Mouse (Mus musculus) heart, postnatal 4 days (tissue): ENCODE results near the gene Ptgds. TPM values are rescaled to one million over a fixed set of nuclear protein-coding genes. Genes with fewer than 3 reads are reported as not detected.
A peak's percentile ranks its signal among the peaks of the same experiment; 100 is the strongest.

Experiments
- DNase-seq: peaks from one replicate; pipeline ENCODE4 v3.0.0; 2021
- total RNA-seq, 2 experiments: library from RNA; stranded (reverse); gene quantifications; 2 replicates each; pipeline ENCODE4 v1.2.3; 2021

Gene Ptgds
- total RNA-seq = 100 to 1,000 TPM; 117 to 137 TPM

DNA sequence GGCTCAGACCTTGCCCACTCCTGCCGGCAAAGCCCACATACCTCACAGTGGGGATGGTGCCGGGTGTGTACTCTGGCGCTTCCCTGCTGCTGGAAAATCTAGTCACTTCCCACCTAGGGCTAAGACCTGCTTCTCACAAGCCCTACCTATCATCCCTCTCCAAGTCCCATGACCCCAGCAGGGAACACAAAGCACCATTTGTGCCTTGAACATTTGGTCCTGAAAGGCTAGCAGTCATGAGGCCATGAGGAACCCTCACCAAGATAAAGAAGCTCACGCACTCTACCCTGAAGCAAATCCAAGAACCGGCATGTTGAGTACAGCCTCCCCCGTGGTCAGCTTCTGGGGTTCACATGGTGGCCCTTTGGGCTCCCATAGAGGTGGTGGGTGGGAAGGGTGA lies at the start of gene Ptgds:
Gene Ptgds (minus strand): TSS at position 78 of the 400 bp plus-strand sequence.
- DNase-seq = no peak

DNA sequence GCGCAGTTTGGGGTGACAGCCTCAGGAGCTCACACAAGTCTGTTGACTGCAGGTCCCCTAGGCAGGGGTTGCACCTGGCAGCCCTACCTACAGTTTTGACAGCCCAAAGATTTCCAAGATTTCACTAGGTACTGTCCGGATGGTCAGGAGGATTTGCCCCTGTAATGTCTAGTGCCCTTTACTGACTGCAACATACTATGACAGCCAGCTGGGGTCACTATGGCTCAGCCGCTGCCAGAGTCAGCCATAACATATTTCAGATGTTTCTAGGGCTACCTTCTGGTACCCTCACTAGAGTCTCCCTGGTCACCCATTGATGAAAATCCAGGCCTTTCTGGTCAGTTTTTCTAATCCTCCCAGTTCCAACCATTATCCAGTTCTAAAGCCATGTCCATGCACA lies 40.1 kb upstream of the Ptgds start:
- no peak for DNase-seq

DNA sequence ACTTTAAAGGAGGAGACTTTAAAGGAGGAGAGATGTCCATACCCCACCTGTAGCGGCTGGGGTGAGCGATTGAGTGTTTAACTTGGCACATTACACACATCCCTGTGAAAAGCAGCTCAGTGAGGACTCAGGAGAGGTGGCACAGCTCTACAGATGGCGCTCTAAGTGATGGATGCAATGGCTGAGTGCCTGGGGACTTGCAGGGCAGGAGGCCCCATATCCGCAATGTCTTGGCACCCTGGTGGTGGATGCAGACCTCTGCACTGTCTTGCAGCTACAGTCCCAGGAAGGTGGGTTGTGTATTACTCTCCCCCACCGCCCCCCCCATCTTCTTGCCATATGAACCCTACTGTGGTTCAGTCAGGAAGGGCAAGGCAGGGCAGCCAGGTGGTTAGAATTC lies 37.1 kb upstream of the Ptgds start:
- DNase-seq = no peak

DNA sequence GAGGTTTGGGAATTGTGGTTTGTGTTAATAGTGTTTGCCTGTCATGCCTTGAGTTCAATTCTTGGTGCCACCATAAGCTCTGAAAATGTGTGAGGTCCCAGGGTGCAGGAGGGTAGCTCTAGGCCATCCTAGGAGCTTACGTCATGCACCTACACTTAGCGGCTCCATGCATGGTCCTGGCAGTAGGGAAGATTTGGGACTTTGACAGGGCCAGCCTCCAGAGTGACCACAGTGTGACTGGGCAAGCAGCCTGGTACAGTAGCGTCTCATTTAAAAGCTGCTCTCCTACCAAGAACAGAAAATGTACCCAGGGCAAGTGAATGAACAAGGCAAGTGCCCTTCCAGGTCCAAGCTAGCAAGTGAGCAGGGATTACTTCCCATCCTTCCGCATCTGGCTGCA lies 36.0 kb upstream of the Ptgds start:
- no peak for DNase-seq

DNA sequence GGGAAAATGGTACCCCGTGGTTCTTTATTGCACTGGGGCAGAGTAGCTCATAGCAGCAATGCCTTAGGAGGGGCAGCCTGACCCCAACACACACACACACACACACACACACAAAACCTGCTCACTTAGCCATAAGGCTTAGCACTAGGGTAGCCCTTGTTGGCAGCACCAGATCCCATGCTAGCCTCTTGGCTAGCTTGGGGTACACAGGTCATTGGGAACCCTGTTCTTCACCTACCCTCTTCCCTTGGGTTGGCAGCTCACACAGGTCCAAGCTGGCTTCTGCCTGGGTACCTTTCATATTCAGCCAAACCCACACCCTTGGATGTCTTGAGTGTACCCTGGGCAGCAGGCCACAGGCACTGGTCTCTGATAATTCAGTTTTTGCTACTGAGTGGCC lies 35.2 kb upstream of the Ptgds start:
- no peak for DNase-seq

DNA sequence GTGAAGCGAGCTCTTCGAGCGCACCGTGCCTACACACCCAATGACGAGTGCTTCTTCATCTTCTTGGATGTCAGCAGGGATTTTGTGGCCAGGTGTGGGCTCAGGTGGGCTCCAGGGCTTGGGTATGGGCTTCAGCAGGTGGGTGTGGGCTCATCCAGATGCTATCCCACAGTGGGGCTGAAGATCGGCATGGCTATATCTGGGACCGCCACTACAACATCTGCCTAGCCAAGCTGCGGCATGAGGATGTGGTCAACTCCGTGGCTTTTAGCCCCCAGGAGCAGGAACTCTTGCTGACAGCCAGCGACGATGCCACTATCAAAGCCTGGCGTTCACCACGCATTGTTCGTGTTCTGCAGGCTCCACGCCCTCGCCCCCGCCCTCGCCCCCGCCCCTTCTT lies 34.7 kb upstream of the Ptgds start:
- no peak for DNase-seq

DNA sequence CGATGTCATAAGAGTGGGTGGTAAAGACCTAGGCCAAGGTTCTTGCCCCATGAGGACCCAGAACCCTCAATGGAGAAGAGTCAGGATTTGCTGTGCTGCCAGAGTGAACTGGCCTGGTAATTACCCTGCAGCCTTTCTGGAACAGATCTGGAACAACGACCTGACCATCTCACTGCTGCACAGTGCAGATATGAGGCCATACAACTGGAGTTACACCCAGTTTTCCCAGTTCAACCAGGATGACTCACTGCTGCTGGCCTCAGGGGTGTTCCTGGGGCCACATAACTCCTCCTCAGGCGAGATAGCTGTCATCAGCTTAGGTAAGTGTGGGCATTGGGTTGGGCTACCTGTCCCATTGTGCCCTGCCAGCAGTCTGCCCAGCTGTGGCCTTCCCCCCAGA lies 32.9 kb upstream of the Ptgds start:
- DNase-seq = no peak

DNA sequence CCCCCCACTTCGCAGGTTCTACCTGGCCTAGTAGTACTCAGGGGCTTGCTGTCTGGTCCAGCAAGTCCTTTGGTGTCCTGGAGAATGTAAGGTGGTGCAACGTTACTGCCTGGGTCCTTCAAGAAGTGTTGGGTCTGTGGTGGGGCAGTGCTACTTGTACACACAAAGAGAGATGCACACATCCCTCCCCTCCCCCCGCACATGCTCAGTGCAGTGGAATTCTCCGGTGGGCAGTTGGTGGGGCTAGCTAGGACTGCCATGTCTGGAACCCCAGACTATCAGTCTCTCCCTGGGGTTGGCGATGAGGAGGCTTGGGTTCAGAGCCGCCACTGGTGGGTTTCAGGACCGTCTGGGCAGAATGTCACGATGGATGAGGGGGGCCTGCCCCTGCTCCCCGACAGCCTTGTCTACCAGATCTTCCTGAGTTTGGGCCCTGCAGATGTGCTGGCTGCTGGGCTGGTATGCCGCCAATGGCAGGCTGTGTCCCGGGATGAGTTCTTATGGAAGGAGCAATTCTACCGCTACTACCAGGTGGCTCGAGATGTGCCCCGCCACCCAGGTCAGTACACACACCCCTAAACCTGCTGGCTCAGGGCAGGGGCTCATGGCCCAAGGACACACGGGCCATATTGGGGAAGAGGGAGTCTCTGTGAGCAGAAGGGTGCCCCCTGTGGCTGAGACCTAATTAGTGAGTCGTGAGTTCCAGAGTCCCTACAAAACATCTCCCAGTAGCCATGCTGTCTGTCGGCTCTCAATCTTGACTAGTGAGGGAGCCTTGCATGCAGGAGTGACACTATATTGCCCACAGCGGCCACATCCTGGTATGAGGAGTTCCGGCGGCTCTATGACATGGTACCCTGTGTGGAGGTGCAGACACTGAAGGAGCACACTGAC lies 32.0 kb upstream of the Ptgds start, which contains the start of gene C8g:
Gene C8g (minus strand): TSS at position 127 of the 894 bp plus-strand sequence.
- no peak for DNase-seq

DNA sequence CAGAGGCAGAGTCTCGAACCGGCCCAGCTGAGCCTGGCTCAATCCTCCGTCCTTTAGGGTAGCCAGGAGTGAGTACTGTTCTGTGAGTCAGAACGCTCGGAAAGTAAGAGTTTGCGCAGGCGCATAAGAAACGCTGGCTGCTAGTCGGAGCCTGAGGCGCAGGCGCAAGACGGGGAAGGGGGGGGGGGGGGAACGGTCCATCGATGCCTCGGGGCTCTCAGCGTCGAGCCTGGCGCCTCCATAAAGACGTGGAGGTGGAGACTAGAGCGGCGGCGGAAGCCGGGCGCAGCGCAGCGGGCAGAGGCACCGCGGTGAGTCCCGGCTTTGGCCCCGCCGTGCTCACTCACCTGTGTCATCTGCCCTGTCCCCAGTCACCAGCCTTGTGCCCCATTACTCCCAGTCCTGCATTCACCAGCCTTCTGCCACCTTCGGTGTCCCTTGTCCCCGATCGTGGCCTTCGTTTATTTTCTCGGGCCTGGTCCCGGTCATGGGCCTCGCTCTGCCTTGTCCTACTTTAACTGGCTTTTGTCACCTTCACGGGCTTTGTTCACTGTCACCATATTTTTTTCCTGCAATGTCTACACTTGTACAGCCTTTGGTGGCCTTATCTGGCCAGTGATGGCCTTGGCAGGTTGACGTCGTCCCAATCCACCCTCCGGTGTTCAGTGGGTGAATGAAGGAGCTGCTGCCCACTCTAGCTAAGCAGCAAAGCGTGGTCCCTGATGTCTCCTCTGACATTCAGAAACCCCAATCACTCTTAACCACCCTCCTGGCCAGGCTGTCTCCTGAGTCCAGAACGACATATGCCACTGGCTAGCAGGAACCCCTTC lies 30.9 kb upstream of the Ptgds start, which contains the start of gene Fbxw5:
Gene Fbxw5 (plus strand): TSS at position 175 of the 830 bp plus-strand sequence.
- peak; percentile 87 for DNase-seq

DNA sequence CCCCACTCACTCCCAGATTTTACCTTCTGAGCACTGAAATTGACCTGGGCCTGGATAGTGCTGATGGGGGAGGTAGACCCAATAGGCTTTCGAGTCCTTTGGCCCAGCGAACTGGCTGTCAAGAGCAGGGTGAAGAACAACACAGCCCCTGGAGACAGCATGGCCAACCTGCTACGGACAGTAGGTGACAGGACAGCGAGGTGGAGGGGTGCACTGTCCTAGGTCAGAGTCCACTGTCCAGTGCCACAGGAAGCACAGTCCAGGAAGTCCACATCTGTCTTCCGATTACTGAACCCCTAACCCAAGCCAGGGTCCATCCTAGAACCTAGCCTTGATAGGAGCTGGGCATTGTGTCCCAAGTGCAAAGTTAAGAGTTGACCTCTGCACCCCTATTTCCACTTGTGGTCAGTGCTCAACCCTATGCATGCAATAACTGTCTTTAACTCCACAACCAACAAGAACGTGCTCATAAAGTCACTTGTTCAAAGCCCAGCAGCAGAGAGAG lies 30.3 kb upstream of the Ptgds start:
- DNase-seq = no peak

DNA sequence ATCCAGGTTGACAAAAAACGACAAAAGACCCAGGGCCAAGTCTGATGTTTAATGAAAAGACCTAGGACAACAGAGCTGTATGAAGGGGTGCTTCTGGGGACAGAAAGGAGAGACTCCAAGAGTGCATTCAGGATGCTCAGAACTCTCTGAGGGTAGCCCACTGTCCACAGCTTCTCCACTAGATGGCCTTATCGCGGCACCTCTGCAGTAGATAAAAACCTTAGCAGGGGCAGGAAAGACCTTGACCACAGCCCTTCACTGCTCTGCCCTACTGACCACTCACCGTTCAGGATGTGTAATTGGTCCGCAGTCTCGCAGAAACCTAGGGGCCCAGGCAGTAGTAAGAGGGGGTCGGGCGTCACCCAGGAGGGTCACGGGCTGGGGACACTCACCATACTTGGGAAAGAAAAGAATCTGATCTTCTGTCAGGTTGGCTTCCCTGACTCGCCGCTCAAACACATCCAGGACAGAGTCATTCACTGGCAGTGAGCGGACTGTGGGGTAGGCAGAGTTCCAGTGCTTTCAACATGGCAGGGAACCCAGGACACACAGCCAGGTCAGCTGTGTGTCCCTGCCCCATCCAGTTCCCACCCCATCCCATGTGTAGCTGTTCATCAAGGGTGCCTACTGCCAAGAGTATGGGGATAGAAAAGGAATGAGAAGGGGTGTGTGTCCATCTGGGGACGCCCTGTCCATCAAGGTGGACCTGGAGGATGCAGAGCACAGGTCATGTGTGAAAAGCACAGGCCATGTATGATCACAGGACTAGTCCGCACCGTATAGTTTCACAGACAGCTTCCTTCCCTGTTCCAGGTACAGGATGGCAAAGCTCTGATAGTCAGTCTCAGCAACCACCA lies 29.0 kb upstream of the Ptgds start:
- no peak for DNase-seq

DNA sequence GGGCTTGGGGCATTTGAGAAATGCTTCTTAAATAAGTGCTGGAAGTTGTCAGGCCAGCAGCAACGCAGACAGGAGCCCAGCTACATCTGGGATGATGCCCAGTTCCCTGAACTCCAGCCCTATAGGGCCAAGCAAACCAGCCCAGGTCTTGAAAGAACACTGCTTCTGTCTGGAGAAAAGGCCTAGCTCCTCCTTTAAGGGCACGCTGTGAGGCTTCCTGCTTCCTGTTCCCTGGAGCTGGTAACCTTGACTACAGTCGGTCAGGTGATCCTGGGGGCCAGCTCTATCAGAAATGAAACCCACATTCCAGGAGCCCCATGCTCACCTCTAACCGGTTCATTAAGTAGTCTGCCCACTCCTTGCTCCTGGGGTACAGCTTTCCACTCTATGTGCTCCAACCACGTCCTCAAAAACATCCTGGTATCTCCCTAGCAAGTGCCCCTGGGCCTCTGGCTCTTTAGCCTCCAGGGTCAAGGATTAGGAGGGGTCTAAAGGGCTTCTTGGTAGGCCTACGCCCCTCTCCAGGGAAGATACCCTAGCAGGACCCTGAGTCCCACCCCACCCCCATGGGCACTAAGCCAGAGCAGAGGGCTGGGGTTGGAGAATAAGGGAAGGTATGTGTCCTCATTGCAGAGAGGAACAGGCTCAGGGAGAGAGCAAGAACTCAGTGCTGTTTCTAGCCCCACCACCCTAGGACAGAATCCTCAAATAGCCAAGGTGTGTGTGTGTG lies 28.2 kb upstream of the Ptgds start:
- DNase-seq = no peak

DNA sequence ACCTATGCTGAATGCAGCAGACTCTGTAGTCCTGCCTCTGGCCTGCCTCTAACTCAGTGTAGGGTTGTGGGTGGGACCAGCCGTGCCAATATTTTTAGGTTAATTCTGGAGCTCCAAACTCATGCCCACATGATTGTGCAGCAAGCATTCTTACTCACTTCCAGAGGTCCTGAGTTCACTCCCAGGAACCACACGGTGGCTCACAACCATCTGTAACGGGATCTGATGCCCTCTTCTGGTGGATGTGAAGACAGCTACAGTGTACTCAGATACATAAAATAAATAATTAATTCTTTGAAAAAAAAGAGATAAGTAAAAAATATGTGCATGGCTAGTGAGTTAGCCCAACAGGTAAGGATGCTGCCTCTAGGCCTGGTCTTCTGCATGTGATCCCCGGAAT lies 26.6 kb upstream of the Ptgds start:
- no peak for DNase-seq

DNA sequence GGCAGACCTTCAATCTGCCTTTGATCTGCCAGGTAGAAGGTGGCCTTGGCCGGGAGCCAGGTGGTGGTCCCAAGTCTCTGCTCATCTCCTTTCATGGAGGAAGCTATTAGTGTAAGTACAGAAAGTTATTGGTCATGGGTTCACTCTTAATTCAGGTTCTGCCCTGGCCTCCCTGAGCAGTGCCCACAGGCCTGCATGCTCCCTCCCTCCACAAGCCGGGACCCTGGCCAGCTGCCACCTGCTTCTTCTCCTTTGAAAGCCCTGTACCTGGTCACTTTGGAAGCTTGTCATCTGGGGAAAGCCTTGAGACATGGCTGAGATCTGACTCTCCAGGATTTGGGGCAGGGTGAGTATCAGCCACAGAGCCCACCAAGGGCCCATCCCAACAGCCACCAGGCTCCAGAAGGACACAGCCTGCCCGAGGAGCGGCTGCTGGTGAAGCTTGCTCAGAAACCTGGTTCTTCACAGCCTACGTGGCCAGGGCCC lies 23.7 kb upstream of the Ptgds start, which contains the start of gene Lcn12:
Gene Lcn12 (minus strand): TSS at position 436 of the 486 bp plus-strand sequence.
- DNase-seq = no peak

DNA sequence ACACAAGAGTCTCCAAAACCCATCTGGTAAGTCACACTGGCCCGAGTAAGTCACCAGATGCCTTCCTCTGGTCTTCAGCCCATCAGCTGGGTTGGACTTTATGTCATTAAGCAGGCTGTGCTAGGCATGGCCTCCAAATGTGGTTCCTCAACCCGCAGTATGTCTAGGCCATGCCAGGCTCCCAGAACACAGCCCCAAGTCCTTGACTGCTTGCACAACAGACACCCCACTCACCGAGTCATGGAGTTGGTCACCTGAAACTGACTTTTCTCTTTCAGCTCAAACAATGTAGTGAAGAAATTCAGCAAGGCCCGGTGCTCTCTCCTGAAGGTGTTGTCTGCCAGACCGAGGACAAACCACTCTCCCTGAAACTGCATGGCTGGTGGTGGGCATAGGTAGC lies 23.1 kb upstream of the Ptgds start:
- DNase-seq = no peak

DNA sequence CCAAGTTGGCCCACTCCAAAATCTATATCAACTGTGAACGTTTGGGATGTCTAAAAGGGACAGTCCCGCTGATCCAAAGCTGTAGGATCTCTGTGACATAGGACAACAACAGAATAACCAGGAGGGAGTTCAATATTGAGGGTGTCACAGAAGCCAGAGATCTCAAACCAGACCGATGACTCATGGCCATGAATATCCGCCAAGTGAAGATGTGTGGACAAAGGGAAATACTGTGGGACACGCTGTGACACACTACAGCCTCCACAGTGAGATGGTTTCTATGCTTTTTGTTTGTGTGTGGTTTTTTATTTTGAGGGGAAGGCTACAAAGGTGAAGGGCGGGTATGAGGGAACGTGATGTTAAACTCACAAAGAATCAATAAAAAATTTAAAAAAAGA lies 18.8 kb upstream of the Ptgds start:
- DNase-seq = no peak

DNA sequence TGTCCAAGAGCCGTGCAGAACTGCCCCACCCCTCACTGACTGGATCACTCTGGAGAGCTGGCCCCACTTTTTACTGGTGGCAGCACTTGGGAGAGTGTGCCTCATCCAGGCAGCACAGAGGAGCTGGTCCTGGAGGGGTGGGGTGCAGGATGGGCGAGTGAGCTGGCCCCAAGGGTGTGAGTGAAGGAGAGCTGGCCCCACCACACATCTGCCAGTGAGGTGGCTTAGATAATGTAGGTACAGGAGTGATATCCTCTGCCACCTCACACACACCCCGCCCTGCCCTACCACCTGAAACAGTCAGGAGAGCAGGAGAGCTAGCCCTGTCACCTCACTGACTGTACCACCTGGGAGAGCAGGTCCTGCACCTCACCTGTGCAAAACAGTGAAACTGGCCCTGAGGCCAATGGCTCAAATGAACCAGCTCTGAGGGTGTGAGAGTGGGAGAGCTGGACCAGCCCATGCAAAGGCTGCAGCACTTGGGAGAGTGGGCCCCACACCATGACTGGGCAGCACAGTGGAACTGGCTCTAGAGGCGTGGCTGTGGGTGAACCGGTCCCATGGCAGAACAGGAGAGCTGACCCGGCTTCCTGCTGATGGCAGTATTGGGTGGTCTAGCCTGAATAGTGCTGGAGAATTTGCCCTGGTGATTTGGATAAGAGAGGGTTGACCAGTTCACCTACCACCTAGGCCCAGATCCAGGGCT lies 18.3 kb upstream of the Ptgds start:
- no peak for DNase-seq

DNA sequence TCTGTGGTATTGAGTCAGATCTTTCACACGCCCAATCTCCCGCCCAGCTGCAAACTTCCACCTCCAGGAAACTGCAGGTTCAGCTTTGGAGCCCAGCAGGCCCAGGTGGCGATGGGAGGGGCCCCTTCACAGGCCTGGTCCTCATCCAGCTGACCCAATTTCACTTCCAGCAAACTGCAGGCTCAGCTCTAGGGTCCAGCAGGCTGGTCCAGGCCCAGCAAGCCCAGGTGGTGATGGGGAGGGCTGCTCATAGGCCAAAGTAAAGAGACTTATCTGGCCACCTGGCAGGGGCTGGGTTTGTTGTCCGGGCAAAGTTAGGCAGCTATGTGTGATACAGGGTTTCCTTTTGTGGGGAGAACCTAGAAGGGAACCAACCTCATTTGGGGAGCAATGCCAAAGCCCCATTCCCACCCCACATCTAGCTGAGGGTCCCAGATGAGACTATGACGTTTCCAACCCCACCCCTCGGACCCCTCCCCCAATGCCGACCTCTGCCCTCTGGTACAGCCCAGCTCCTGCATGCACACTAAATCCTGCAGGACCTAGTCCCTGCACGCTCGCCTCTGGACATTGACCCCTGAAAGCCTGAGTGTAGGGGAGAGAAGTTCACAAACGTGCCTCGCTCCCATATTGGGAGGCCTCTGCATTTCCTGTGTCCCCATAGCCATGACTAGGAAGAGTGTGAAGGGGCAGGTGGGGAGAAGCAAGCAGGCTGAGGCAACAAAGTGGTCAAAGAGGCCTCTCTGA lies 15.2 kb upstream of the Ptgds start:
- no peak for DNase-seq

DNA sequence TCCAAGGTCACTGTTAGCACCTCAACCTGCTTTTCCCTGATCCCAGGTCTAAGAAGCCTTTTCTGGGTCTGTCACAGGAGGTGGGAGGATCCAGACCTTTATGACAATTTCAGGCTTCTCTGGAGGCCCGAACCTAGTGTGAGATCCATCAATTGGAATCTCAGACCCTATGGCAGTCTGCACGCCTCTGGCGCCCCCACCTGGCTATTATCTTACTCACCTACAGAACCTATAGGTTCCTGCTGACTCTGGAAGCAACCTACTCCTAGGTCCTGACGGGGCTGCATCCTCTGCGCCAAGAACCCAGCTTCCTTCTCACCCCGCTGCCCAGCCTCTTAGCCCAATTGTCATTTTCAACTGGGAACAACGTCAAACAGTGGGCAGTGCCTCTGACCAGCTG lies 13.1 kb upstream of the Ptgds start:
- DNase-seq = peak; percentile 44

DNA sequence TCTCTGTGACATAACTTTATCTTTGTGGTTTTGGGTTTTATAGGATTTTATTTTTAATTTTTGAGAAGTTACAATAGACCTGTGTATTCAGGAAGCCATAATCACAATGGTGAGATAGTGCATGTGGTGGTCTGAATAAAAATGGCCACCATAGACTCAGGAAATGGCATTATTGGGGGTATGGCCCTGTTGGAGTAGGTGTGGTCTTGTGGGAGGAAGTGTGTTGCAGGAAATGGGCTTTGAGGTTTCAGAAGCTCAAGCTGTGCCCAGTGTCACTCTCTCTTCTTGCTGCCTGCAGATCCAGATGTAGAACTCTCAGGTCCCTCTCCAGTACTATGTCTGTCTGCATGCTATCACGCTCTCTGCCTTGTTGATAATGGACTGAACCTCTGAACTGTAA lies 10.7 kb upstream of the Ptgds start:
- DNase-seq = no peak
